Mouse (Mus musculus) CH12.LX (cell line): ENCODE measurements around the gene Prokr2. TPM values are rescaled to one million over a fixed set of nuclear protein-coding genes. Genes with fewer than 3 reads are reported as not detected.
A peak's percentile ranks its signal among the peaks of the same experiment; 100 is the strongest.

ENCODE experiments used
- DNase-seq: peaks from one replicate; pipeline ENCODE4 v3.0.0-alpha.2; 2013; ENCODE audit errors: extremely low read depth
- H3K27ac ChIP-seq: 2 replicates; pipeline ENCODE4 v1.5.1; 2012; ENCODE audit warnings: low read depth, mild to moderate bottlenecking, control low read depth, moderate library complexity; ENCODE audit not compliant: insufficient read depth
- H3K27me3 ChIP-seq: replicated peaks from 2 replicates; pipeline ENCODE3; 2012; ENCODE audit warnings: inconsistent platforms
- H3K36me3 ChIP-seq, 2 experiments: replicated peaks in 1 of 2; 2 replicates each; pipeline versions ENCODE3 to v1.6.1; 2012; ENCODE audit warnings: inconsistent platforms in 1 of 2, low read length in 1 of 2, mild to moderate bottlenecking in 1 of 2, mixed read lengths in 1 of 2, moderate library complexity in 1 of 2; ENCODE audit not compliant: control insufficient read depth in 1 of 2, insufficient read depth in 1 of 2
- H3K4me1 ChIP-seq, 2 experiments: 2 replicates each; pipeline ENCODE4 v1.6.1; 2012; ENCODE audit warnings: inconsistent platforms in 1 of 2, moderate library complexity in 1 of 2; ENCODE audit not compliant: insufficient read depth in 2 of 2, control insufficient read depth in 1 of 2
- H3K4me2 ChIP-seq: 2 replicates; pipeline ENCODE4 v1.6.1; 2012; ENCODE audit warnings: low read depth, mild to moderate bottlenecking, control low read depth; ENCODE audit not compliant: poor library complexity, insufficient read depth, severe bottlenecking
- H3K4me3 ChIP-seq, 3 experiments: fragments of 150-350 bp in 1 of 3; sonication (generic) in 1 of 3; replicated peaks in 1 of 3; 2 replicates each; pipeline versions ENCODE3 to v1.5.1; 2011 to 2012; ENCODE audit warnings: low read depth in 2 of 3, low read length in 2 of 3, mild to moderate bottlenecking in 2 of 3, moderate library complexity in 2 of 3, control low read depth in 1 of 3, improper control_type of control experiment in 1 of 3, inconsistent platforms in 1 of 3, mixed read lengths in 1 of 3; ENCODE audit not compliant: poor library complexity in 1 of 3
- H3K79me2 ChIP-seq: replicated peaks from 2 replicates; pipeline ENCODE4 v1.6.1; 2012; ENCODE audit warnings: mild to moderate bottlenecking, moderate library complexity; ENCODE audit not compliant: control insufficient read depth, poor library complexity, insufficient read depth, severe bottlenecking; ENCODE audit errors: extremely low read depth
- H3K9ac ChIP-seq: 2 replicates; pipeline ENCODE4 v1.6.1; 2012; ENCODE audit warnings: low read depth, mild to moderate bottlenecking, control low read depth, moderate library complexity; ENCODE audit not compliant: insufficient read depth
- H3K9me3 ChIP-seq: replicated peaks from 2 replicates; pipeline ENCODE3; 2012; ENCODE audit warnings: low read length, inconsistent platforms, mixed read lengths
- CHD1 ChIP-seq: IDR thresholded peaks from 2 replicates; pipeline ENCODE4 v1.6.1; 2012; ENCODE audit warnings: low read depth, low read length, improper control_type of control experiment, inconsistent platforms
- CTCF ChIP-seq, 2 experiments: IDR thresholded peaks in 1 of 2; conservative IDR thresholded peaks in 1 of 2; 2 replicates each; pipeline ENCODE4 v1.5.1; 2011 to 2012; ENCODE audit warnings: low read depth in 2 of 2, low read length in 2 of 2, improper control_type of control experiment in 1 of 2, inconsistent platforms in 1 of 2, mild to moderate bottlenecking in 1 of 2, moderate library complexity in 1 of 2
- E2F4 ChIP-seq: IDR thresholded peaks from 2 replicates; pipeline ENCODE4 v1.6.1; 2011; ENCODE audit warnings: low read depth, low read length, improper control_type of control experiment; ENCODE audit not compliant: insufficient replicate concordance
- ELF1 ChIP-seq: IDR thresholded peaks from 2 replicates; pipeline ENCODE4 v1.6.1; 2014; ENCODE audit warnings: low read depth, mild to moderate bottlenecking, inconsistent platforms, low read length, improper control_type of control experiment
- GABPA ChIP-seq: IDR thresholded peaks from 2 replicates; pipeline ENCODE4 v1.6.1; 2012; ENCODE audit warnings: low read depth, low read length, improper control_type of control experiment, inconsistent platforms; ENCODE audit not compliant: insufficient replicate concordance
- IRF4 ChIP-seq: IDR thresholded peaks from 2 replicates; pipeline ENCODE4 v1.6.1; 2014; ENCODE audit warnings: low read depth, mild to moderate bottlenecking, inconsistent platforms, low read length, improper control_type of control experiment
- MAFK ChIP-seq: IDR thresholded peaks from 2 replicates; pipeline ENCODE4 v1.6.1; 2011; ENCODE audit warnings: low read length, improper control_type of control experiment; ENCODE audit not compliant: insufficient replicate concordance
- MAX ChIP-seq: IDR thresholded peaks from 2 replicates; pipeline ENCODE4 v1.6.1; 2011; ENCODE audit warnings: low read length, improper control_type of control experiment
- MEF2A ChIP-seq: IDR thresholded peaks from 2 replicates; pipeline ENCODE4 v1.6.1; 2014; ENCODE audit warnings: low read depth, mild to moderate bottlenecking, inconsistent platforms, low read length, improper control_type of control experiment, borderline replicate concordance
- MXI1 ChIP-seq: IDR thresholded peaks from 2 replicates; pipeline ENCODE4 v1.6.1; 2011; ENCODE audit warnings: mild to moderate bottlenecking, low read depth, low read length, improper control_type of control experiment
- MYC ChIP-seq: IDR thresholded peaks from 2 replicates; pipeline ENCODE4 v1.6.1; 2011; ENCODE audit warnings: low read depth, mild to moderate bottlenecking, improper control_type of control experiment, low read length
- NELFE ChIP-seq: IDR thresholded peaks from 2 replicates; pipeline ENCODE4 v1.6.1; 2011; ENCODE audit warnings: low read depth, low read length, improper control_type of control experiment
- PAX5 ChIP-seq: IDR thresholded peaks from 2 replicates; pipeline ENCODE4 v1.6.1; 2012; ENCODE audit warnings: low read length, inconsistent platforms, mixed read lengths
- POLR2AphosphoS2 ChIP-seq: IDR thresholded peaks from 2 replicates; pipeline ENCODE4 v1.6.1; 2011; ENCODE audit warnings: low read depth, low read length, improper control_type of control experiment
- RAD21 ChIP-seq: IDR thresholded peaks from 2 replicates; pipeline ENCODE4 v1.6.1; 2011; ENCODE audit warnings: low read depth, mild to moderate bottlenecking, low read length, improper control_type of control experiment, moderate library complexity
- RCOR1 ChIP-seq: conservative IDR thresholded peaks from 2 replicates; pipeline ENCODE4 v1.6.1; 2012; ENCODE audit warnings: low read depth, mild to moderate bottlenecking, inconsistent platforms, low read length, improper control_type of control experiment
- SIN3A ChIP-seq: IDR thresholded peaks from 2 replicates; pipeline ENCODE4 v1.6.1; 2012; ENCODE audit warnings: low read length, improper control_type of control experiment, inconsistent platforms
- USF1 ChIP-seq: IDR thresholded peaks from 2 replicates; pipeline ENCODE4 v1.6.1; 2014; ENCODE audit warnings: low read depth, mild to moderate bottlenecking, inconsistent platforms, low read length, improper control_type of control experiment
- USF2 ChIP-seq: conservative IDR thresholded peaks from 2 replicates; pipeline ENCODE4 v1.6.1; 2011; ENCODE audit warnings: low read depth, low read length, improper control_type of control experiment
- ZNF384 ChIP-seq: IDR thresholded peaks from 2 replicates; pipeline ENCODE4 v1.6.1; 2012; ENCODE audit warnings: low read depth, low read length, improper control_type of control experiment, inconsistent platforms
- dilution Hi-C: fragments of 300-500 bp; cut with MboI; formaldehyde crosslinking; loops from 2 replicates; pipeline ENCODE4 v1.14.3; 2020; ENCODE audit warnings: low sequenced_read_pairs; ENCODE audit not compliant: extremely low pct_unique_long_range_greater_than_20kb, extremely low pct_ligation_motif_present
- in situ Hi-C: fragments of 300-500 bp; cut with MboI; formaldehyde crosslinking; loops from 3 replicates; pipeline ENCODE4 v1.14.3; 2019; ENCODE audit warnings: low sequenced_read_pairs, low pct_ligation_motif_present, low pct_unique_long_range_greater_than_20kb, mixed read lengths
- polyA plus RNA-seq: library from polyadenylated mRNA; unstranded; fragments of >175 nt; gene quantifications from 2 replicates; pipeline ENCODE4 v1.2.1, GENCODE M21; 2012; ENCODE audit warnings: low read depth; ENCODE audit not compliant: insufficient read length
- total RNA-seq, 2 experiments: library from RNA; depleted of rRNA; stranded (reverse); fragments of 300-350 nt in 1 of 2; fragments of >200 nt in 1 of 2; gene quantifications; 2 replicates each; pipeline ENCODE4 v1.2.3; 2012 to 2014

The Prokr2 gene
- total and polyA plus RNA-seq, 3 experiments, result 0.04 TPM; not detected in 2

DNA sequence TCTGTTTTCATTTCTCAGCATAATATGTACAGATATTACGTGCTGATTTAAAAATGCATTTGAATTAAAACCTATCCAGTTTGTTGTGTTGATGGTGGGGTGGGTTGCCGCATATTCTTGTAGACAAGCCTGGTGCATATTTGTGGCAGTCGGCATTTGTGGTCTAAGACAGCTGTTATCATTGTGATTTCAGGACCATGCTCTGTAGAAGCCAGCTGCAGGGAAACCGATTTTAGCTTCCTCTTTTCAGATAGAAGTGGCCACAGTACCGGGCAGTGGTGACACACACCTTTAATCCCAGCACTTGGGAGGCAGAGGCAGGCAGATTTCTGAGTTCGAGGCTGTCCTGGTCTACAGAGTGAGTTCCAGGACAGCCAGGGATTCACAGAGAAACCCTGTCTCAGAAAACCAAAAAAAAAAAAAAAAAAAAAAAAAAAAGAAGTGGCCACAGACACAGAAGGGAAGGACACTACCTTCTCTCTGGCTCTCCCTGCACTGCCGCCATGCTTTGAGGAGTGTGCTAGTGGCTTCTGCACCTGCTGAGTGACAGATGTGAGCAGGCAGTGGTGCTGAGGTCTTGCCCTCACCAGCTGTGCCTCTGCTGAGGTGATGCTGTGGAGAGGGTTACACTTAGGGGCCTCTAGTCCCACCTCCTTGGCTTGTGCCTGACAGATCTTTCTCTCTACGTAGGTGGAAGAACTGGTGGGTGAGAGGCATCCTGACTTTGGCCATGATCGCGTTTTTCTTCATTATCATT is 91.4 kb downstream of the Prokr2 start:
- Histone ChIP-seq H3K36me3 (peaks cover 38 to 69% of the 10 kb centered on the region in 2 experiments), H3K9ac (no peak overlapping the region), H3K79me2 (0 out of 2 replicates have a peak, but pooled peaks cover 8% of the 10 kb centered on the region), H3K27ac (no peak overlapping the region), H3K4me3 (no peak overlapping the region), H3K4me2 (no peak overlapping the region), H3K4me1 (peaks cover 2 to 62% of the 10 kb centered on the region in 2 experiments; a peak in 3 of 4 replicates), H3K9me3 (no peaks in the 10 kb centered on the region)
- in situ Hi-C loops, result no loop called here
- dilution Hi-C loops, result no loop called here
- no peak for DNase-seq
- TF ChIP-seq MEF2A (no peak), RCOR1 (no peak), MXI1 (no peak), PAX5 (no peak), MYC (no peak), CHD1 (no peak), USF1 (no peak), ZNF384 (0 out of 2 replicates have a peak, but pooled peaks have one; percentile 12)
- TF ChIP-seq, all 38 proteins: peak for 1
- H3K27me3 ChIP-seq, result no peaks in the 10 kb centered on the region

- Histone ChIP-seq H3K9me3 (no peaks in the 10 kb centered on the region), H3K4me3 (no peak overlapping the region), H3K79me2 (peaks cover 11% of the 10 kb centered on the region; the same call in 1 of the 2 replicates), H3K27me3 (no peaks in the 10 kb centered on the region), H3K27ac (no peak overlapping the region), H3K4me2 (no peak overlapping the region), H3K4me1 (peaks cover 0 to 52% of the 10 kb centered on the region in 2 experiments; a peak in 2 of 4 replicates), H3K9ac (no peak overlapping the region)
- no peak for DNase-seq
- dilution Hi-C loops (no loop called here), in situ Hi-C loops (no loop called here)
- TF ChIP-seq CTCF (conservative IDR thresholded peaks at IDR 0.05 in 1 of 2, IDR thresholded peaks at IDR 0.05 in 1 of 2; ENCODE audit: low read depth in 2 of 2, low read length in 2 of 2) (no peak), ZNF384 (no peak), MEF2A (no peak)
- TF ChIP-seq, all 38 proteins: peak for 0
- H3K36me3 ChIP-seq, result peaks cover 23 to 51% of the 10 kb centered on the region in 2 experiments
These were observed 93.2 kb downstream of the Prokr2 start for GRCm38 (mm10) chr2:132292083-132292482.

GRCm38 (mm10) chr2:132291265-132291664 is 94.0 kb downstream of the Prokr2 start:
- Histone ChIP-seq H3K4me1 (peaks cover 0 to 52% of the 10 kb centered on the region in 2 experiments; a peak in 2 of 4 replicates), H3K27ac (no peak overlapping the region), H3K27me3 (no peaks in the 10 kb centered on the region), H3K9me3 (no peaks in the 10 kb centered on the region), H3K9ac (no peak overlapping the region), H3K4me3 (no peak overlapping the region), H3K36me3 (peaks cover 23 to 44% of the 10 kb centered on the region in 2 experiments), H3K79me2 (peaks cover 16% of the 10 kb centered on the region), H3K4me2 (no peak overlapping the region)
- in situ Hi-C loops (no loop called here), dilution Hi-C loops (no loop called here)
- TF ChIP-seq USF1 (no peak), MAX (no peak), ZNF384 (no peak), MAFK (no peak), RAD21 (no peak), NELFE (no peak), GABPA (no peak), IRF4 (no peak), E2F4 (no peak), USF2 (no peak), POLR2AphosphoS2 (no peak), ELF1 (no peak), PAX5 (no peak), SIN3A (no peak)
- DNase-seq, result no peak
